In genomic region chr10:44987615-44988014, GRCm38 (mm10) we compare ENCODE assay signal across 27 mouse cellular contexts.
DNase-seq lines count a peak whose midpoint lies in the region; ATAC-seq and TF ChIP-seq lines count a peak whose summit lies in the region.
"Had no signal": no experiment of that assay in that cellular context is flagged by ENCODE, and none has a peak within 500 bp of the region (broad histone marks: within the 10 kb centered on the region; RNA-seq: fewer than 3 reads in every experiment).

No protein-coding gene starts in this region.

- DNase-seq in embryonic facial prominence, embryonic 11.5 days (ENCODE audit: low spot score), result peak; percentile 39
- no peak for DNase-seq in embryonic facial prominence, embryonic 10.5 days (ENCODE audit: low spot score)
- DNase-seq in embryonic facial prominence, embryonic 14.5 days (ENCODE audit: low spot score), result peak; percentile 39
- peak; percentile 45 for DNase-seq in limb, embryonic 11.5 days (ENCODE audit: low spot score)
- DNase-seq in limb, embryonic 14.5 days (ENCODE audit: low spot score), result peak; percentile 57
- DNase-seq in left cerebral cortex, adult 18-20 months (ENCODE audit: low spot score in 2 of 2), result no peak
- DNase-seq in spleen, adult 12 weeks (ENCODE audit: low spot score), result no peak
- no peak for DNase-seq in thymus, adult 2 months
- DNase-seq: adrenal gland, postnatal 10 days; adrenal gland, postnatal 36 days; cerebellum, adult 18-20 months; cerebellum, adult 9-10 months; cerebellum, postnatal 14 days; forebrain, postnatal 0 days; gastrocnemius, postnatal 25 days; heart, adult 2 months; heart, postnatal 14 days; heart, postnatal 4 days had no signal

- H3K9me3 ChIP-seq in embryonic facial prominence, embryonic 11.5 days (replicated peaks; ENCODE audit: control insufficient read depth, low read length), result no peaks in the 10 kb centered on the region
- H3K9me3 ChIP-seq in embryonic facial prominence, embryonic 10.5 days, result no peaks in the 10 kb centered on the region
- no peaks in the 10 kb centered on the region for H3K9me3 ChIP-seq in embryonic facial prominence, embryonic 14.5 days (ENCODE audit: control insufficient read depth, low read length)
- no peaks in the 10 kb centered on the region; the same call in 1 of the 2 replicates for H3K9me3 ChIP-seq in limb, embryonic 11.5 days (ENCODE audit: control insufficient read depth, low read length)
- H3K9me3 ChIP-seq in limb, embryonic 14.5 days (ENCODE audit: control insufficient read depth, low read length), result no peaks in the 10 kb centered on the region
- H3K9me3 ChIP-seq: embryonic facial prominence, embryonic 15.5 days; heart, embryonic 10.5 days; heart, embryonic 13.5 days had no signal

- no peak overlapping the region for H3K9ac ChIP-seq in embryonic facial prominence, embryonic 11.5 days (replicated peaks; ENCODE audit: low read length)
- H3K9ac ChIP-seq in embryonic facial prominence, embryonic 14.5 days (ENCODE audit: low read depth, low read length), result no peak overlapping the region
- H3K9ac ChIP-seq in limb, embryonic 11.5 days (ENCODE audit: low read length), result no peak overlapping the region
- no peak overlapping the region for H3K9ac ChIP-seq in limb, embryonic 14.5 days (ENCODE audit: low read depth, low read length, severe bottlenecking)
- H3K9ac ChIP-seq: embryonic facial prominence, embryonic 15.5 days; forebrain, postnatal 0 days; heart, embryonic 13.5 days; hindbrain, embryonic 14.5 days had no signal

- H3K4me2 ChIP-seq in embryonic facial prominence, embryonic 11.5 days (ENCODE audit: low read depth, low read length), result no peak overlapping the region
- H3K4me2 ChIP-seq in embryonic facial prominence, embryonic 14.5 days (ENCODE audit: low read depth, low read length), result no peak overlapping the region
- no peak overlapping the region for H3K4me2 ChIP-seq in limb, embryonic 11.5 days (ENCODE audit: low read depth, severe bottlenecking)
- H3K4me2 ChIP-seq in limb, embryonic 14.5 days (replicated peaks; ENCODE audit: low read depth, low read length, severe bottlenecking), result no peak overlapping the region
- H3K4me2 ChIP-seq: embryonic facial prominence, embryonic 15.5 days; heart, embryonic 13.5 days; hindbrain, embryonic 14.5 days had no signal

- ATAC-seq in embryonic facial prominence, embryonic 11.5 days (replicated peaks; ENCODE audit: insufficient number of reproducible peaks, low FRiP score, low TSS enrichment, low read depth), result no peak
- ATAC-seq in embryonic facial prominence, embryonic 14.5 days (ENCODE audit: low read depth), result no peak
- peak; percentile 21; the same call in 1 of the 2 replicates for ATAC-seq in limb, embryonic 11.5 days (ENCODE audit: insufficient number of reproducible peaks, low FRiP score, low TSS enrichment, low read depth)
- ATAC-seq in limb, embryonic 14.5 days (ENCODE audit: low FRiP score, low read depth), result peak; percentile 77
- ATAC-seq: CD4-positive, CD25-positive, alpha-beta regulatory T cell, adult 4 months; forebrain, embryonic 14.5 days; forebrain, postnatal 0 days; hindbrain, postnatal 0 days; inflammation-experienced regulatory T-cells, adult 6 months; Patski had no signal

- H3K27me3 ChIP-seq in embryonic facial prominence, embryonic 11.5 days (ENCODE audit: control insufficient read depth, insufficient read depth, low read length), result no peaks in the 10 kb centered on the region
- no peaks in the 10 kb centered on the region for H3K27me3 ChIP-seq in embryonic facial prominence, embryonic 10.5 days (replicated peaks; ENCODE audit: low read depth, poor library complexity, severe bottlenecking)
- no peaks in the 10 kb centered on the region for H3K27me3 ChIP-seq in embryonic facial prominence, embryonic 14.5 days (replicated peaks; ENCODE audit: control insufficient read depth, insufficient read depth, low read length)
- no peaks in the 10 kb centered on the region for H3K27me3 ChIP-seq in limb, embryonic 11.5 days (ENCODE audit: control insufficient read depth, insufficient read depth, low read length)
- no peaks in the 10 kb centered on the region for H3K27me3 ChIP-seq in limb, embryonic 14.5 days (ENCODE audit: control insufficient read depth, insufficient read depth, low read length)
- no peaks in the 10 kb centered on the region for H3K27me3 ChIP-seq in thymus, adult 2 months (ENCODE audit: control insufficient read depth, insufficient read depth, low read length)
- H3K27me3 ChIP-seq: embryonic facial prominence, embryonic 15.5 days had no signal

- TF ChIP-seq CTCF in thymus, adult 2 months (IDR thresholded peaks at IDR 0.05; ENCODE audit: borderline replicate concordance, control insufficient read depth, extremely low read depth, insufficient read depth, low read length, poor library complexity), result no peak

- H3K4me3 ChIP-seq in embryonic facial prominence, embryonic 11.5 days (ENCODE audit: low read depth, low read length), result no peak overlapping the region
- H3K4me3 ChIP-seq in embryonic facial prominence, embryonic 10.5 days, result no peak overlapping the region
- H3K4me3 ChIP-seq in embryonic facial prominence, embryonic 14.5 days (ENCODE audit: low read depth, low read length), result no peak overlapping the region
- no peak overlapping the region for H3K4me3 ChIP-seq in limb, embryonic 11.5 days (ENCODE audit: low read depth, low read length)
- no peak overlapping the region for H3K4me3 ChIP-seq in limb, embryonic 14.5 days (replicated peaks; ENCODE audit: low read length)
- no peak overlapping the region for H3K4me3 ChIP-seq in thymus, adult 2 months (ENCODE audit: control insufficient read depth, insufficient read depth, low read length)
- H3K4me3 ChIP-seq: embryonic facial prominence, embryonic 15.5 days; heart, adult 2 months; heart, embryonic 10.5 days; heart, embryonic 13.5 days had no signal

- H3K36me3 ChIP-seq in embryonic facial prominence, embryonic 11.5 days (replicated peaks; ENCODE audit: control insufficient read depth, insufficient read depth, low read depth, low read length), result no peaks in the 10 kb centered on the region
- no peaks in the 10 kb centered on the region for H3K36me3 ChIP-seq in embryonic facial prominence, embryonic 10.5 days (replicated peaks)
- no peaks in the 10 kb centered on the region for H3K36me3 ChIP-seq in embryonic facial prominence, embryonic 14.5 days (ENCODE audit: control insufficient read depth, insufficient read depth, low read length)
- no peaks in the 10 kb centered on the region for H3K36me3 ChIP-seq in limb, embryonic 11.5 days (ENCODE audit: control insufficient read depth, insufficient read depth, low read length)
- no peaks in the 10 kb centered on the region for H3K36me3 ChIP-seq in limb, embryonic 14.5 days (ENCODE audit: control insufficient read depth, insufficient read depth, low read length)
- H3K36me3 ChIP-seq in thymus, adult 2 months (ENCODE audit: control insufficient read depth, insufficient read depth, low read length), result no peaks in the 10 kb centered on the region
- H3K36me3 ChIP-seq: embryonic facial prominence, embryonic 15.5 days; heart, embryonic 10.5 days; heart, embryonic 13.5 days had no signal

- H3K27ac ChIP-seq in embryonic facial prominence, embryonic 11.5 days (replicated peaks; ENCODE audit: low read depth, low read length), result no peak overlapping the region
- no peak overlapping the region for H3K27ac ChIP-seq in embryonic facial prominence, embryonic 10.5 days (replicated peaks)
- no peak overlapping the region for H3K27ac ChIP-seq in embryonic facial prominence, embryonic 14.5 days (replicated peaks; ENCODE audit: low read depth, low read length)
- H3K27ac ChIP-seq in limb, embryonic 11.5 days (replicated peaks; ENCODE audit: low read depth, low read length), result no peak overlapping the region
- no peak overlapping the region; the same call in 1 of the 2 replicates for H3K27ac ChIP-seq in limb, embryonic 14.5 days (replicated peaks; ENCODE audit: low read depth, low read length)
- no peak overlapping the region for H3K27ac ChIP-seq in thymus, adult 2 months (ENCODE audit: control insufficient read depth, insufficient read depth, low read length)
- H3K27ac ChIP-seq: embryonic facial prominence, embryonic 15.5 days; heart, adult 2 months; heart, embryonic 10.5 days; heart, embryonic 13.5 days; hindbrain, embryonic 14.5 days; hindbrain, postnatal 0 days had no signal

- no peaks in the 10 kb centered on the region for H3K4me1 ChIP-seq in embryonic facial prominence, embryonic 11.5 days (ENCODE audit: control insufficient read depth, insufficient read depth, low read length)
- no peaks in the 10 kb centered on the region for H3K4me1 ChIP-seq in embryonic facial prominence, embryonic 10.5 days
- H3K4me1 ChIP-seq in embryonic facial prominence, embryonic 14.5 days (ENCODE audit: control insufficient read depth, insufficient read depth, low read length), result peaks cover 11% of the 10 kb centered on the region
- H3K4me1 ChIP-seq in limb, embryonic 11.5 days (ENCODE audit: control insufficient read depth, insufficient read depth, low read length), result peaks cover 3% of the 10 kb centered on the region
- H3K4me1 ChIP-seq in limb, embryonic 14.5 days (ENCODE audit: control insufficient read depth, insufficient read depth, low read length), result peaks cover 18% of the 10 kb centered on the region
- no peaks in the 10 kb centered on the region for H3K4me1 ChIP-seq in thymus, adult 2 months (replicated peaks; ENCODE audit: control insufficient read depth, insufficient read depth, low read length)
- H3K4me1 ChIP-seq: embryonic facial prominence, embryonic 15.5 days had no signal

- 52% methylated on average over 4 of the region's 4 CpGs for WGBS in embryonic facial prominence, embryonic 11.5 days
- WGBS in embryonic facial prominence, embryonic 10.5 days, result 61% methylated on average over 4 of the region's 4 CpGs
- 31% methylated on average over 4 of the region's 4 CpGs for WGBS in embryonic facial prominence, embryonic 14.5 days
- WGBS in limb, embryonic 11.5 days, result 18% methylated on average over 4 of the region's 4 CpGs
- 10% methylated on average over 4 of the region's 4 CpGs for WGBS in limb, embryonic 14.5 days
- WGBS in thymus, adult 2 months, result 89% methylated on average over 4 of the region's 4 CpGs

- no peak for TF ChIP-seq POLR2A in limb, embryonic 14.5 days (IDR thresholded peaks at IDR 0.05; ENCODE audit: borderline replicate concordance, extremely low read depth, insufficient read depth, insufficient read length)
- no peak for TF ChIP-seq POLR2A in thymus, adult 2 months (IDR thresholded peaks at IDR 0.05; ENCODE audit: control insufficient read depth, extremely low read depth, insufficient read depth, low read length, poor library complexity)

Comparison
In these comparisons a context has a peak if more than half of its experiments do, and no peak if none do; other contexts are left out.
1. DNase-seq: peak in embryonic facial prominence, embryonic 11.5 days (single experiment), embryonic facial prominence, embryonic 14.5 days (single experiment), limb, embryonic 11.5 days (single experiment) and limb, embryonic 14.5 days (single experiment); none in embryonic facial prominence, embryonic 10.5 days (single experiment), left cerebral cortex, adult 18-20 months (0 of 2), spleen, adult 12 weeks (single experiment) and thymus, adult 2 months (single experiment).
2. ATAC-seq: peak in limb, embryonic 11.5 days (single experiment) and limb, embryonic 14.5 days (single experiment); none in embryonic facial prominence, embryonic 11.5 days (single experiment) and embryonic facial prominence, embryonic 14.5 days (single experiment).